Mouse (Mus musculus) E14TG2a.4 (cell line): ENCODE data around the gene Kmt5a.

Source experiments
- CTCF ChIP-seq: conservative IDR thresholded peaks from 2 replicates; pipeline ENCODE4 v1.5.1; 2014; ENCODE audit warnings: low read length
- POU5F1 ChIP-seq: IDR thresholded peaks from 2 replicates; pipeline ENCODE4 v1.6.1; 2014; ENCODE audit warnings: low read length, borderline replicate concordance

DNA sequence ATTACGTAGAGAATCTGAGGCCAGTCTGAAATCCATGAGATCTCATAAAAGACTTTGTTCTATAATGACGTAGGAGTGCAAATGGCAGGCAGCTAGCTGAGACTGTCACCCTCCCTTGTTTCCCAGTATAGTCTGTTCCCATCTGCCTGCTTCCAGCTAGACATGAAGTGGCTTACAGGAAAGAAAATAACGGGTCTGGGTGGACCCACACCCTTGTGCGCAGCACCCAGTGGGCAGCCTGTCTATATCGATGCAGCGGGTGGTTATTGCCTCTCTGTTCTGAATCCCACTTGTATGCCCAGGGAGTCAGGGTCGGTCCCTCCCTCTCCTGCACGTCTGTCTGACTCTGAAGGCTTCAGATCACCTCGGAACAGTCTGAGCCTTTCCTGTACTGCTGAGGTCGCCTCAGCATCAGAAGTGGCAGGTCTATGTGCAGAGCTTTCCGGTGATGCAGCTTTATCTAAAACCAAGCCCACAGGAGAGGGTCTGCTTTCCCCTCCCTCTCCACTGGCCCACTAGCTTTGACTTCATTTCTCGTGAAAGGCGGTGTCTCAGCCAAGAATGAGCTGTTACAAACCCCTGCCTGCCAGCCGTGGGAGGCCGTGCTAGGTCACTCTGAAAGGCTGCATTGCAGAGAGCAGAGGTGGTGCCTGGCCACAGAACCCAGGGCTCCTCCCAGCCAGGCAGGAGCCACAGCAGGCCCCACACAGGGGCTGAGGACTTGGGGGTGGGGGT lies 12.9 kb downstream of the Kmt5a start:
- TF ChIP-seq CTCF, result no peak
- no peak for TF ChIP-seq POU5F1
